Mouse (Mus musculus) limb, embryonic 14.5 days (tissue): Measurements from ENCODE around the gene Slc6a13. TPM values are rescaled to one million over a fixed set of nuclear protein-coding genes. Genes with fewer than 3 reads are reported as not detected.

Experiments used
- ATAC-seq: fragments of 200-750 bp; cut with Nextera tagmentation; 2 replicates; pipeline ENCODE4 v1.8.0; 2017; ENCODE audit warnings: low read depth, moderate number of reproducible peaks, moderate TSS enrichment; ENCODE audit not compliant: low FRiP score
- DNase-seq: peaks from one replicate; pipeline ENCODE4 v3.0.0-alpha.2; 2015; ENCODE audit warnings: low spot score
- H3K27ac ChIP-seq: fragments of 300-500 bp; sonication (generic); replicated peaks from 2 replicates; pipeline ENCODE4 v1.5.1; 2014; ENCODE audit warnings: low read depth, mild to moderate bottlenecking, low read length, moderate library complexity, mixed read lengths
- H3K27me3 ChIP-seq: fragments of 300-500 bp; sonication (generic); 2 replicates; pipeline ENCODE4 v1.6.1; 2014; ENCODE audit warnings: low read length, mixed read lengths; ENCODE audit not compliant: control insufficient read depth, insufficient read depth
- H3K36me3 ChIP-seq: fragments of 300-500 bp; sonication (generic); 2 replicates; pipeline ENCODE4 v1.6.1; 2014; ENCODE audit warnings: mild to moderate bottlenecking, low read length, moderate library complexity, mixed read lengths; ENCODE audit not compliant: control insufficient read depth, insufficient read depth
- H3K4me1 ChIP-seq: fragments of 300-500 bp; sonication (generic); 2 replicates; pipeline ENCODE4 v1.6.1; 2014; ENCODE audit warnings: antibody characterized with exemption, low read length, mixed read lengths; ENCODE audit not compliant: control insufficient read depth, insufficient read depth
- H3K4me2 ChIP-seq: fragments of 300-500 bp; sonication (generic); replicated peaks from 2 replicates; pipeline ENCODE4 v1.6.1; 2014; ENCODE audit warnings: low read depth, mild to moderate bottlenecking, low read length, moderate library complexity; ENCODE audit not compliant: severe bottlenecking
- H3K4me3 ChIP-seq: fragments of 300-500 bp; sonication (generic); replicated peaks from 2 replicates; pipeline ENCODE4 v1.5.1; 2014; ENCODE audit warnings: low read length
- H3K9ac ChIP-seq: fragments of 300-500 bp; sonication (generic); 2 replicates; pipeline ENCODE4 v1.6.1; 2014; ENCODE audit warnings: mild to moderate bottlenecking, low read depth, low read length, moderate library complexity; ENCODE audit not compliant: severe bottlenecking
- H3K9me3 ChIP-seq: fragments of 300-500 bp; sonication (generic); 2 replicates; pipeline ENCODE4 v1.6.1; 2016; ENCODE audit warnings: low read length; ENCODE audit not compliant: control insufficient read depth
- POLR2A ChIP-seq: fragments of 200-500 bp; IDR thresholded peaks from 2 replicates; pipeline ENCODE4 v1.8.0; 2012; ENCODE audit warnings: inconsistent platforms, mild to moderate bottlenecking, moderate library complexity, borderline replicate concordance; ENCODE audit not compliant: insufficient read depth, insufficient read length; ENCODE audit errors: extremely low read depth
- WGBS: fragments of 180-500 bp; shearing (Covaris S2); extraction: QIAGEN DNeasy Blood & Tissue Kit; methylation state at CpG from one replicate; pipeline ENCODE4 v1.1.7; 2014; 5-methylcytosine and 5-hydroxymethylcytosine counted together
- polyA plus RNA-seq, 2 experiments: library from polyadenylated mRNA; depleted of rRNA in 1 of 2; stranded (reverse) in 1 of 2; unstranded in 1 of 2; fragments of >200 nt; fragmentation: Nextera tagmentation in 1 of 2; extraction: Ambion mirVana in 1 of 2; gene quantifications; 2 replicates each; pipeline versions ENCODE4 v1.2.1 to v1.2.3; 2012 to 2014

Slc6a13 gene
- polyA plus RNA-seq, 2 experiments: 2.6 to 3.3 TPM

DNA sequence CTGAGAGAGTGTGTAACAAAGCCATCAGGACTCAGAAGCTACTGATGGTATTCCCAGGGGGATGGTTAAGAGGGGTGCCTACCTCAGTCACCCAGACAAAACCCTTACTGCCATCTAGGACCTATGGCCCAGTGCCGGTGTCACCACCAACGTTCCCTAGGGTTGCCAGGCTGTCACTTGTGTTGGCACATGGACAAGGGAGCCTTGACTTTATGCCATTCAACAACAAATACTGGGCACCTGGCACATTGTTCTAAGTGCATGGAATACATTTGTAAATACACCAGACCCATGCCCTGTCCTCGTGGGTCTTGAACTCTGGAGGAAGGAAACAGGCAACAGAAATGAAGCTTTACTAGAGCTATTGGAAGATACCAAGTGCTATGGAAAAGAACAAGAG lies 5.5 kb downstream of the Slc6a13 start:
- Histone ChIP-seq H3K36me3 (no peaks in the 10 kb centered on the region), H3K4me3 (no peak overlapping the region), H3K4me1 (no peaks in the 10 kb centered on the region), H3K9me3 (no peaks in the 10 kb centered on the region), H3K9ac (no peak overlapping the region), H3K4me2 (no peak overlapping the region), H3K27ac (no peak overlapping the region), H3K27me3 (no peaks in the 10 kb centered on the region; the same call in 1 of the 2 replicates)
- TF ChIP-seq POLR2A: no peak
- ATAC-seq: no peak
- no peak for DNase-seq
- 83% methylated on average over 3 of the region's 3 CpGs for WGBS

DNA sequence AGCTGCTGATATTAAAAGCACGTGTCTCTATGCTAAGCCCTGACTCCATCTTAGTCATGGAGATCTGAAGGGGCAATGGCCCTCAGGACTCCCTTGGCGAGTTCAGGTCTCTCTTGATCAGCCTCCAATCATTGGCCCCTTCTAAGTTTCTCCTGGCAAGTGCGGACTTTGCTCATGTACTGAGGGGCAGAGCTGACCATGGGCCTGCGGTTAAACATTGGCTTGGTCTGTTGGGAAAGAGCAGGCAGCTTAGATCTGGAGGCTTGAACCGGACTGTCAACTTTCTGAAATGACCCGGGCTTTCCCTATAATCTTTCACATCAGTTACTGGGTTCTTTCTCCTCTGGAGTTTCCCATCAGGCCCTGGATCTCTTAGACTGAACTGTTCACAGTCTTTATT lies 11.0 kb downstream of the Slc6a13 start:
- no peak for DNase-seq
- Histone ChIP-seq H3K4me1 (no peaks in the 10 kb centered on the region), H3K27ac (no peak overlapping the region), H3K27me3 (no peaks in the 10 kb centered on the region), H3K4me2 (no peak overlapping the region), H3K4me3 (no peak overlapping the region), H3K9ac (no peak overlapping the region), H3K9me3 (no peaks in the 10 kb centered on the region), H3K36me3 (no peaks in the 10 kb centered on the region)
- ATAC-seq: no peak
- TF ChIP-seq POLR2A: no peak
- WGBS: 82% methylated on average over 6 of the region's 6 CpGs

DNA sequence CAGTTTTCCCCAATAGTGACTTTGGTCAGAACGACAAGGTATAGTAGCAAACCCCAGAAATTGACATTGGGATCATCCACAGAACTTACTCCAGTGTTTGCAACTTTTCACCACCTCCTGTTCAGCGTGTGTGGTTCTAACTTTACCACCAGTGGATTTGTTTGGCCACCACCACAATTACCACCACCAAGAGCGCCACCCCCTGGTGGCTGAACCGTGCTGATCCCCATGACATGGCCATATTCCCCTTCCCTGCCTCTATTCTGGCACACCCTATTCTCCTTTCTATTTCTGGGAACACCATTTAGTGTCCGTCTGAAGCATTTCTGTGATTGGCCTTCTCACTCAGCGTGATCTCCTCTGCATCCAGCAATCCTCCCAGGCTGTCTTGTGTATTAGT lies 19.1 kb downstream of the Slc6a13 start:
- DNase-seq (no peak), ATAC-seq (no peak)
- Histone ChIP-seq H3K9ac (no peak overlapping the region), H3K4me3 (no peak overlapping the region), H3K27ac (no peak overlapping the region), H3K4me1 (no peaks in the 10 kb centered on the region), H3K4me2 (no peak overlapping the region), H3K27me3 (no peaks in the 10 kb centered on the region), H3K36me3 (no peaks in the 10 kb centered on the region), H3K9me3 (no peaks in the 10 kb centered on the region)
- TF ChIP-seq POLR2A: no peak
- 68% methylated on average over 6 of the region's 6 CpGs for WGBS

DNA sequence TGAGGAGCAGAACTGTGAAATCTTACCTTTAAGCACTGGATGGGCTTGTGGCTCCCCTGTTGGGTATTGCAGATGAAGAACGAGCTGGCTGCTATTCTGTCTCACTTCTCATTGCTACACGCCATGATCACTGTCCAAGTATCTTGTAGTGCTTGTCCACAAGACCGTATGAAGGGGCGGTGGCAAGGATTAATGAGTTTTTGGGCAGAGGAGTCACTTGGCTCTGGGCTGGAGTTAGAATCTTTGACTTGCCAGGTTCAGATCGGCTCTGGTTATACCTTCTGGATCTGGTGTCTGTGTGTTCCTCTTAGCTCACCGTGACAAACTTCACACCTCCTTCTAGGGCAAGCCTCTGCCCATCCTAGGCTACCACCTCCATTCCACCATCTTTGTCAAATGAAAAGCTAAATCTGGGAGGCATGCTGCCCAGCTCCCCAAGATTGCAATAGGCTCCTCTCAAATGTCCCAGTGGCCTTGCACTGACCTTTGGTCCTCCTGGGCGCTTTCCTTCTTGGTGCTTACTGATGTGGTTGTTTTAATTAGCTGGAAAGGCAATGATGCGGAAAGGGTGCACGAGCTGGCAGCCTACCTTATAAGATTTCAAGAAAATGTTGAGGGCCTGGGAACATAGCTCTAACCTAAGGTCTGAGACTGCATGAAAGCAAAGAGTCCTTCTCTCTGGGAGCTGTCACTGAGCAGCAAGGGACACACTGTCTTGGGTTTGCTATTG lies 22.5 kb downstream of the Slc6a13 start:
- no peak for ATAC-seq
- Histone ChIP-seq H3K27ac (no peak overlapping the region), H3K4me1 (no peaks in the 10 kb centered on the region), H3K9me3 (no peaks in the 10 kb centered on the region), H3K9ac (no peak overlapping the region), H3K36me3 (no peaks in the 10 kb centered on the region), H3K27me3 (no peaks in the 10 kb centered on the region), H3K4me2 (no peak overlapping the region), H3K4me3 (no peak overlapping the region)
- DNase-seq: no peak
- TF ChIP-seq POLR2A: no peak
- WGBS: 81% methylated on average over 9 of the region's 9 CpGs

DNA sequence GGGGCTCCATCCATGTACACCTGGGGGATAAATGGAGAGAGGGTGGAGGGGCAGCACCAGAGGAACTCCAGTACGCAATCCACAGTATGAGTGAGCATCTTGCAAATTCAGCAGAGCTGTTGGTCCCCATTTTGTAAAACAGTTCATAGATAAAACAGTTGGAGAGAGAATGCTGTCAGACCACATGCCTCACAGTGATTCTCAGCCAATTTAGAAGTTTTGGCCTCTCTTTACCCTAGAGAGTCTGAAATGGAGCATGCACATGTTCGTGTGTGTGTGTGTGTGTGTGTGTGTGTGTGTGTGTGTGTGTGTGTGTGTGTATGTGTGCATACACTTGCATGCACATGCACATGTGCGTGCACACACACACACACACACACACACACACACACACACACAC lies 25.3 kb downstream of the Slc6a13 start:
- H3K9ac ChIP-seq: no peak overlapping the region
- peaks cover 5% of the 10 kb centered on the region for H3K4me1 ChIP-seq
- H3K4me2 ChIP-seq: no peak overlapping the region
- H3K27me3 ChIP-seq: no peaks in the 10 kb centered on the region
- WGBS: 80% methylated on average over 3 of the region's 3 CpGs
- no peak for DNase-seq
- no peak overlapping the region for H3K4me3 ChIP-seq
- H3K27ac ChIP-seq: no peak overlapping the region
- ATAC-seq: no peak
- no peak for TF ChIP-seq POLR2A
- no peaks in the 10 kb centered on the region for H3K9me3 ChIP-seq
- H3K36me3 ChIP-seq: no peaks in the 10 kb centered on the region
